Mouse (Mus musculus): ENCODE results near the gene Bbs1. TPM values are rescaled to one million over a fixed set of nuclear protein-coding genes. Genes with fewer than 3 reads are reported as not detected.

Gene Bbs1
- polyA plus RNA-seq, 1 experiment from 2014 or later = 2.8 TPM

Other genes with a start within 250 kb of the Bbs1 start
- 1.2 and 2.0 TPM in 2 replicates for gene Gm960, start 208.0 kb downstream of the Bbs1 start, polyA plus RNA-seq (2016; fragmentation: Nextera tagmentation; extraction: Ambion mirVana)
- 0.26 TPM in 2 replicates for gene Sptbn2, start 195.5 kb downstream of the Bbs1 start, polyA plus RNA-seq (2016; fragmentation: Nextera tagmentation; extraction: Ambion mirVana)
- gene Rbm4b, start 150.1 kb downstream of the Bbs1 start, polyA plus RNA-seq (2016; fragmentation: Nextera tagmentation; extraction: Ambion mirVana) = 36.2 and 41.2 TPM in 2 replicates
- 39.8 and 46.8 TPM in 2 replicates for gene Rbm4, start 112.7 kb downstream of the Bbs1 start, polyA plus RNA-seq (2016; fragmentation: Nextera tagmentation; extraction: Ambion mirVana)
- gene Gm21992, start 95.0 kb downstream of the Bbs1 start, polyA plus RNA-seq (2016; fragmentation: Nextera tagmentation; extraction: Ambion mirVana) = 27.0 and 29.6 TPM in 2 replicates
- 59.8 and 64.5 TPM in 2 replicates for gene Rbm14, start 95.0 kb downstream of the Bbs1 start, polyA plus RNA-seq (2016; fragmentation: Nextera tagmentation; extraction: Ambion mirVana)
- gene Ccs, start 67.3 kb downstream of the Bbs1 start, polyA plus RNA-seq (2016; fragmentation: Nextera tagmentation; extraction: Ambion mirVana) = 33.9 and 34.5 TPM in 2 replicates
- 0.05 TPM in 1 of 2 replicates, not detected in the other for gene Ccdc87, start 67.3 kb downstream of the Bbs1 start, polyA plus RNA-seq (2016; fragmentation: Nextera tagmentation; extraction: Ambion mirVana)
- gene Ctsf, start 51.5 kb downstream of the Bbs1 start, polyA plus RNA-seq (2016; fragmentation: Nextera tagmentation; extraction: Ambion mirVana) = 36.2 and 41.1 TPM in 2 replicates
- 4.1 and 4.2 TPM in 2 replicates for gene Actn3, start 28.7 kb downstream of the Bbs1 start, polyA plus RNA-seq (2016; fragmentation: Nextera tagmentation; extraction: Ambion mirVana)
- gene Zdhhc24, start 28.0 kb downstream of the Bbs1 start, polyA plus RNA-seq (2016; fragmentation: Nextera tagmentation; extraction: Ambion mirVana) = 9.6 TPM in 2 replicates
- gene Dpp3, start 21.7 kb upstream of the Bbs1 start, polyA plus RNA-seq (2016; fragmentation: Nextera tagmentation; extraction: Ambion mirVana) = 108 and 110 TPM in 2 replicates
- gene Peli3, start 36.5 kb upstream of the Bbs1 start, polyA plus RNA-seq (2016; fragmentation: Nextera tagmentation; extraction: Ambion mirVana) = 0.46 and 0.92 TPM in 2 replicates
- gene Mrpl11, start 55.5 kb upstream of the Bbs1 start, polyA plus RNA-seq (2016; fragmentation: Nextera tagmentation; extraction: Ambion mirVana) = 104 and 110 TPM in 2 replicates
- gene Npas4, start 83.7 kb upstream of the Bbs1 start, polyA plus RNA-seq (2016; fragmentation: Nextera tagmentation; extraction: Ambion mirVana) = 0.08 and 0.13 TPM in 2 replicates
- 8.7 and 9.9 TPM in 2 replicates for gene Slc29a2, start 117.2 kb upstream of the Bbs1 start, polyA plus RNA-seq (2016; fragmentation: Nextera tagmentation; extraction: Ambion mirVana)
- gene B4gat1, start 132.2 kb upstream of the Bbs1 start, polyA plus RNA-seq (2016; fragmentation: Nextera tagmentation; extraction: Ambion mirVana) = 48.2 and 49.1 TPM in 2 replicates
- 1.6 and 2.0 TPM in 2 replicates for gene AC124502.3, start 132.3 kb upstream of the Bbs1 start, polyA plus RNA-seq (2016; fragmentation: Nextera tagmentation; extraction: Ambion mirVana)
- 28.1 and 28.3 TPM in 2 replicates for gene Brms1, start 134.7 kb upstream of the Bbs1 start, polyA plus RNA-seq (2016; fragmentation: Nextera tagmentation; extraction: Ambion mirVana)
- 4.7 and 6.2 TPM in 2 replicates for gene Rin1, start 143.9 kb upstream of the Bbs1 start, polyA plus RNA-seq (2016; fragmentation: Nextera tagmentation; extraction: Ambion mirVana)
- gene Cd248, start 161.4 kb upstream of the Bbs1 start, polyA plus RNA-seq (2016; fragmentation: Nextera tagmentation; extraction: Ambion mirVana) = 21.4 and 23.0 TPM in 2 replicates
- 4.4 TPM in 2 replicates for gene Tmem151a, start 178.9 kb upstream of the Bbs1 start, polyA plus RNA-seq (2016; fragmentation: Nextera tagmentation; extraction: Ambion mirVana)
- 76.0 and 82.8 TPM in 2 replicates for gene Yif1a, start 181.9 kb upstream of the Bbs1 start, polyA plus RNA-seq (2016; fragmentation: Nextera tagmentation; extraction: Ambion mirVana)
- gene Cnih2, start 191.9 kb upstream of the Bbs1 start, polyA plus RNA-seq (2016; fragmentation: Nextera tagmentation; extraction: Ambion mirVana) = 5.9 and 7.0 TPM in 2 replicates
- gene Rab1b, start 200.4 kb upstream of the Bbs1 start, polyA plus RNA-seq (2016; fragmentation: Nextera tagmentation; extraction: Ambion mirVana) = 218 and 226 TPM in 2 replicates
- gene Klc2, start 211.9 kb upstream of the Bbs1 start, polyA plus RNA-seq (2016; fragmentation: Nextera tagmentation; extraction: Ambion mirVana) = 24.0 and 28.6 TPM in 2 replicates

Measured in heart, embryonic 12.5 days (tissue).